Mouse (Mus musculus) kidney, embryonic 15.5 days (tissue): Measurements from ENCODE around the gene Dtx4. TPM values are rescaled to one million over a fixed set of nuclear protein-coding genes. Genes with fewer than 3 reads are reported as not detected.
"Not testable (repeated sequence)": the region's sequence is repeated elsewhere in the genome, so short reads cannot be mapped to it uniquely, and the experiment has no call there.

Source experiments
- ATAC-seq: fragments of 200-750 bp; cut with Nextera tagmentation; replicated peaks from 2 replicates; pipeline ENCODE4 v1.8.0; 2017; ENCODE audit warnings: moderate TSS enrichment; ENCODE audit not compliant: low FRiP score
- H3K27ac ChIP-seq: fragments of 300-500 bp; sonication (generic); 2 replicates; pipeline ENCODE4 v1.5.1; 2015; ENCODE audit warnings: mild to moderate bottlenecking, inconsistent platforms
- H3K27me3 ChIP-seq: fragments of 300-500 bp; sonication (generic); 2 replicates; pipeline ENCODE4 v1.6.1; 2015; ENCODE audit warnings: inconsistent platforms
- H3K36me3 ChIP-seq: fragments of 300-500 bp; sonication (generic); 2 replicates; pipeline ENCODE4 v1.6.1; 2015; ENCODE audit warnings: inconsistent platforms
- H3K4me1 ChIP-seq: fragments of 300-500 bp; sonication (generic); 2 replicates; pipeline ENCODE4 v1.6.1; 2015; ENCODE audit warnings: inconsistent platforms
- H3K4me2 ChIP-seq: fragments of 300-500 bp; sonication (generic); 2 replicates; pipeline ENCODE4 v1.6.1; 2015; ENCODE audit warnings: moderate library complexity, mild to moderate bottlenecking, inconsistent platforms
- H3K4me3 ChIP-seq: fragments of 300-500 bp; sonication (generic); replicated peaks from 2 replicates; pipeline ENCODE4 v1.5.1; 2015; ENCODE audit warnings: mild to moderate bottlenecking, inconsistent platforms
- H3K9ac ChIP-seq: fragments of 300-500 bp; sonication (generic); 2 replicates; pipeline ENCODE4 v1.6.1; 2015; ENCODE audit warnings: mild to moderate bottlenecking, inconsistent platforms
- H3K9me3 ChIP-seq: fragments of 300-500 bp; sonication (generic); replicated peaks from 2 replicates; pipeline ENCODE4 v1.6.1; 2016; ENCODE audit warnings: inconsistent platforms
- WGBS: fragments of 180-500 bp; shearing (Covaris S2); methylation state at CpG from one replicate; pipeline ENCODE4 v1.1.7; 2015; ENCODE audit warnings: mixed read lengths; 5-methylcytosine and 5-hydroxymethylcytosine counted together
- polyA plus RNA-seq: library from polyadenylated mRNA; unstranded; fragments of >200 nt; fragmentation: Nextera tagmentation; extraction: Ambion mirVana; gene quantifications from 2 replicates; pipeline ENCODE4 v1.2.1, GENCODE M21; 2015

Gene Dtx4
- 6.2 and 6.7 TPM in 2 replicates for polyA plus RNA-seq

DNA sequence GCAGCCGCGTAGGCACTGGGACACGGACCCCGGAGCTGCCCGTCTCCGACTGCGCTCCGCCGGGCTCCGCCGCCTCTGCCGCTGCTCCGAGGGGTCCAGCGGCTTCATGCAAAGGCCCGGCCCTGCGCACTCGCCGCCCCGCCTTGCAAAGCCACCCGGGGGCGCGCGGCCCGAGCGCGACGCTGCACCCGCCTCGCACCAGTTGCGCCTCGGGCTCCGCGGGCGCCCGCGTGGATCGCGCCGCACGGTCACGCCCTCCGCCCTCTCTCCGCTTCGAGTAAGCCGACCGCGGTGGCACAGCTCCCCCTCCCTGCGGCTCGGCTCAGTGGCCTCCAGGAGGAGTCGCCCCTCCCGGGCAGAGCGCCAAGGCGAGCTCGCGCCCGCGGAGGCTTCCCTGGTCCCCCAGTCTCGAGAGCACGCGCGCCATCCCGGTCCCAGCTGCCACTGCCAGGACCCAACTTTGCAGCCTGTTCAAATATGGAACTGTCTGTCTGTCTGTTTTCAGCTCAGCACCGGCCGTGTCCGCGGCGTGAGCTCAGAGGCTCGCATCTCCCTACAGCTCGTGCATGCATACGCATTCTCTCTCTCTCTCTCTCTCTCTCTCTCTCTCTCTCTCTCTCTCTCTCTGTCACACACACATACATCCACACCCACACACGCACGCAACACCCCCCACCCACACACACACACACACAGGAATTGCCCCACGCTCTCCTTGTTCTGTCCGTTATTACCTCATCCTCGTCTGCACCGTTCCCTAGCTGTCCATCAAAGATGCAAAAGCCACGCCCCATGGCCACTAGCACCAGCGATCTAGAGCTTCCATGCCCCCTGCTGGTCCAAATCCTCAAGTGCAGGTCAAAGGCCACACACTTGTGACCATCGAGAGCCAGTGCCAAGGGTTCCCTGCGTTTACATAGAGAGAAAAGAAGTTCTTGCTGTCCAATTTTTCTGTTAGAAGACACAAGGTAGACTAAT is at the start of gene Dtx4:
Gene Dtx4, minus strand, starts transcription at position 85 of the 978 bp plus-strand sequence.
- peak within 1 kb of the TSS; percentile 86 for H3K27ac ChIP-seq
- H3K9ac ChIP-seq = peak within 1 kb of the TSS; percentile 70
- 0 out of 2 replicates have a peak, but pooled peaks cover 6% of the 10 kb centered on the region for H3K27me3 ChIP-seq
- peak; percentile 95 for ATAC-seq
- H3K9me3 ChIP-seq = no peaks in the 10 kb centered on the region
- H3K4me1 ChIP-seq = peaks cover 13% of the 10 kb centered on the region
- H3K4me2 ChIP-seq = peak within 1 kb of the TSS; percentile 89
- H3K36me3 ChIP-seq = no peaks in the 10 kb centered on the region
- peak within 1 kb of the TSS; percentile 72 for H3K4me3 ChIP-seq
- under 1% methylated on average over 74 of the region's 80 CpGs for WGBS

DNA sequence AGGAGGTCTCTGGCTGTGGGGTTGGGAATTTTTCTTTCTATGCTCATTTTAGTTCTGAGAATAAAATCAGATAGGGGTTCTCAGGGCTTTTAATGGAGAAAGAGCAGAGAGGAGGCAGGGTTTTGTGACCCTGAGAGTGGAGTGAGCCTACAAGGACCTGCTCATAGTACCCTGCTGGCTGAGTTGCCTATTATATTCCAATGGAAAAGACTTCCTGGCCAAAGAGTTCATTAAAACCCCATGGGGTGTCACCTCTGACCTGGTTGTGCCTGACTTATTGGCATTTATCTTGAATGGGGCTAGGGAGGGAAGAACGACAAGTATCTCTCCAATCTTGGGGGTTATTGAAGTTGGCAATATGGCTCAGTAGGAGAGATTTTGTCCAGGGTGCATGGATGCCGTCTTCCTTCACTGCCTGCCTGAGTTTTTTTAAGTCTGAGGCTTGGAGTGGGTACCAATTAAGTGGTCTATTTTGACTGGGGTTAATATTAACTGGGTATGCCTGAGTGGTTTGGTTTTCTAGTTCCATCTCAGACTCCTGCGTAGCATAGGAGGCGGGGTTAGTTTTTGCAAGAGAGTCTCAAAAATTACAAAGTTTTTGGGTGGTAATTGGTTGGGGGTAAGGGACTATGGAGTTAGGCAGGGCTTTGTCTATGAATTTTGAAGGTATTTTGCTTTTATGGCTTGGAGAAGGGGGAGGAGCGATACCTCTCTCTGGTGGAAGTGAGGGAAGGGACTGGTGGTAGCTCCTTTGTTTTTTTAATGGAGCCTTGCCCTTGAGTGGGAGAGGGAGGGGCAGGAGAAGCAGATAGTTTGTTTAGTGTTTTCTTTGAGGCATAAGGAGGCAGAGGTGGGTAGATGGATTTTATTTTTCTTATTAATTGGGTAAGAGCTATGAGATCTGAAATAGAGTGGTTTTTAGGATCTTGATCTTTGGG is 49.0 kb upstream of the Dtx4 start:
- Histone ChIP-seq H3K9me3 (no peaks in the 10 kb centered on the region), H3K27ac (peak overlapping the region; percentile 75), H3K36me3 (no peaks in the 10 kb centered on the region), H3K27me3 (no peaks in the 10 kb centered on the region), H3K4me3 (0 out of 2 replicates have a peak overlapping the region, but pooled peaks have one; percentile 10), H3K4me2 (peak overlapping the region; percentile 37; the same call in 1 of the 2 replicates), H3K4me1 (peaks cover 7% of the 10 kb centered on the region), H3K9ac (no peak overlapping the region)
- WGBS = 47% methylated on average over 5 of the region's 5 CpGs
- ATAC-seq = peak; percentile 97

DNA sequence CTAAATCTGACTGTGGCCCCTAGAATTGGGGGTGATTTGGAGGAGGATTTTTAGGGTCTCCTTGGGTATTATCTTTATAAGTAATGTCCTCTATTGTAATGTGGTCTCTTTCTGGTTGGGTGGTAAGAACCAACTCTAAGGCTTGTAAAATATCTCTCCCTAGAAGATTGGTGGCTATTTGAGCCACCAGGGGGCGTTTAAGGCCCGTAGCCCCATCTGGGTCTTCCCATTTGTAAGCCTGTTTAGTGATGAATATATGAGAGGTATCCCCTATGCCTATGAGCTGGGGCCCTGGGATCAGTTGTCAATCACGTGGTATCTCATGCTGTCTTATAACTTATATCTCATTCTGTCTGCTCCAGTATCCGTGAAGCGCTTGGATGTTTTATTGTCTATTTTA is 47.9 kb upstream of the Dtx4 start:
- WGBS = 75% methylated on average over 5 of the region's 5 CpGs
- no peak for ATAC-seq
- H3K4me1 ChIP-seq = peaks cover 7% of the 10 kb centered on the region
- no peaks in the 10 kb centered on the region for H3K27me3 ChIP-seq
- H3K4me2 ChIP-seq = no peak overlapping the region
- H3K9me3 ChIP-seq = no peaks in the 10 kb centered on the region
- no peak overlapping the region for H3K4me3 ChIP-seq
- H3K36me3 ChIP-seq = no peaks in the 10 kb centered on the region
- peak overlapping the region; percentile 75; the same call in 1 of the 2 replicates for H3K27ac ChIP-seq
- H3K9ac ChIP-seq = no peak overlapping the region

DNA sequence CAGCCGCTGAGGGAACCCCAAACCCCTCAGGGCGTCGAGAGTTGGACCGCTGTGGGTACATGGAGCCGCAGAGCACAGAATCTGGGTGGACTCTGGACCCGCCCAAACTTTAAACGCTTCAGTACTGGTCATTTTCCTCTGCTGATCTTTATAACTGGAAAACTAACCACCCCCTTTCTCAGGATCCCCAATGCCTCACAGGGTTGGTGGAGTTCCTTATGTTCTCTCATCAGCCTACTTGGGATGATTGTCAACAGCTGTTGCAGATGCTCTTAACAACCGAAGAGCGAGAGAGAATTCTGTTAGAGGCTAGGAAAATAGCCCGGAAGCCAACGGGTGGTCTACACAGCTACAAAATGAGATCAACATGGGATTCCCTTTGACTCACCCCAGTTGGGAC is 44.2 kb upstream of the Dtx4 start, which contains the start of gene Fam111a:
Gene Fam111a, plus strand, starts transcription at position 301 of the 400 bp plus-strand sequence.
- not testable (repeated sequence) for H3K27ac ChIP-seq, H3K4me3 ChIP-seq, H3K36me3 ChIP-seq, ATAC-seq, H3K4me1 ChIP-seq, H3K9me3 ChIP-seq, H3K27me3 ChIP-seq, H3K4me2 ChIP-seq, H3K9ac ChIP-seq
- 95% methylated on average over 11 of the region's 11 CpGs for WGBS

DNA sequence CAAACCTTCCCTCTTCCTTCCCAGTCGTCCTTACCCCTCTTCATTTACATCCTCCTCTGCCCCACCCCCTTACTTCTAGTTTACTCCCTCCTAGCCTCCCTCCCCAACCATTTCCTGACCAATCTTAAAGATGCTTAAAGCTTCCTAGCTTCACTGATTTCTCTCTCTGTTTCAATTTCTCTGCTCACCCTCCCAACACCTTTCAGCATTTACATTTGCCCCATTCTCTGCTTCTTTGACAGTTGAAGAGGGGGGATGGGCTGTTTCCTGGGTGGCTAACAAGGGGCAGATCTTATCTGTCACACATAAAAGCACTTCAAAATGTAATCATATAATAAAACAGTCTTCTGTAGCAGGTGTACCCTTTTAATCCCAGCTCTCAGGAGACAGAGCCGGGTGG is 40.4 kb upstream of the Dtx4 start:
- no peaks in the 10 kb centered on the region for H3K36me3 ChIP-seq
- H3K4me1 ChIP-seq = no peaks in the 10 kb centered on the region
- H3K4me3 ChIP-seq = no peak overlapping the region
- H3K4me2 ChIP-seq = no peak overlapping the region
- H3K9me3 ChIP-seq = no peaks in the 10 kb centered on the region
- no peak overlapping the region for H3K27ac ChIP-seq
- H3K27me3 ChIP-seq = no peaks in the 10 kb centered on the region
- no peak overlapping the region for H3K9ac ChIP-seq
- WGBS = 11% methylated on average over 2 of the region's 2 CpGs
- no peak for ATAC-seq

DNA sequence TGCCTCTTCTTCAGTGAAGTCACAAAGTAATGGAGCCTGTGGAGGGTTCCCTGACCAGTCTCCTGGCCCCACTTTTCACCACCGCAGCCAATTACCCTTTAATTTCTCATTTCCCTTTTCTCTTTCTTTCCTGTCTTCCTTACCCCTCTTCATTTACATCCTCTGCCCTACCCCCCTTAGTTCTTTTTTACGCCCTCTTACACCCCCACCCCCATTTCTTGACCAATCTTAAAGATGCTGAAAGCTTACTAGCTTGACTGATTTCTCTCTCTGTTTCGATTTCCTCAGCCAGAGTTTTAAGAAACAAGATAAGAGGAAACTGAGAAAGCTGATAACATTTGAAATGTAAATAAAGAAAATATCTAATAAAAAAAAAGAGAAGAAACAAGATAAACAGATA is 39.5 kb upstream of the Dtx4 start:
- no peaks in the 10 kb centered on the region for H3K36me3 ChIP-seq
- H3K9ac ChIP-seq = no peak overlapping the region
- H3K27me3 ChIP-seq = no peaks in the 10 kb centered on the region
- H3K4me1 ChIP-seq = no peaks in the 10 kb centered on the region
- ATAC-seq = no peak
- H3K9me3 ChIP-seq = no peaks in the 10 kb centered on the region
- H3K27ac ChIP-seq = no peak overlapping the region
- H3K4me2 ChIP-seq = no peak overlapping the region
- H3K4me3 ChIP-seq = no peak overlapping the region
- WGBS = 47% methylated on average over 3 of the region's 3 CpGs

DNA sequence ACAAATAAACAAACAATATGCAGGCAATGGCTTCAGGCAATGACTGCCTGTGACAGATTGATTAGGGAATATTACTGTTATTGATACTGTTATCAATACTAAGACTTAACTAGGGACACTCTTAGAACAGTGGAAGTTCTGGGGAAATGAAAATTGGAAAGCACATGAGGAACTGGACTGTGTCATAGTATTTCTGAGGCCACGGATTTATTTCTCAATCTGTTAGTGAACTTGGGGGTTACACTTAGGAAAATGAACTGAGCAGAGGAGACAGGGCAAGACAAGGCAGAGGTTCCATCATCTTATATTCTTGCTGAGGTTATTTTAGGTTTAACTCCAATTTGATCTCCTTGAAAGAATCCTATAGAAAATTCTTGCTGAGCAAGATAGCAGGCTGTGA is 38.7 kb upstream of the Dtx4 start:
- no peaks in the 10 kb centered on the region for H3K27me3 ChIP-seq

DNA sequence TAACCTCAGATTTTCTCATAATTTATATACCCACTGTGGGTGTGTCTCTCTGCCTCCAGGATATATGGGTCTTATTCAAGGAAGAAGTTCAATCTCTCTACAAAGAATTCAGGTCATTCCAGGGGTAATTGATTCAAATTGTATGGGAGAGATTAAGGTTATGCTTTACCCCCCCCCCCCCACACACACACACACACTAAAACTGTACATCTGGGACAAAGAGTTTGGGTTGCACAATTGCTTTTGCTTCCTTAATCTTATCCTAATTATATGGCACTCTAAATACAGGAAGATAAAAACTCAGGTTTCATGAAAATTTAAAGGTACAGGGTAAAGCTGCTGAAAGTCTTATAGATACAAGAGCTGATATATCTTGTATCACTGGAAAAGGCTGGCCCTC is 35.9 kb upstream of the Dtx4 start:
- Histone ChIP-seq H3K27me3 (no peaks in the 10 kb centered on the region), H3K9me3 (no peaks in the 10 kb centered on the region), H3K4me2 (no peak overlapping the region), H3K36me3 (no peaks in the 10 kb centered on the region), H3K4me1 (no peaks in the 10 kb centered on the region), H3K27ac (no peak overlapping the region), H3K4me3 (no peak overlapping the region), H3K9ac (no peak overlapping the region)
- no peak for ATAC-seq

More for the DNA sequence above, 38.7 kb upstream of the Dtx4 start:
- Histone ChIP-seq H3K4me2 (no peak overlapping the region), H3K4me1 (no peaks in the 10 kb centered on the region), H3K9me3 (no peaks in the 10 kb centered on the region), H3K36me3 (no peaks in the 10 kb centered on the region), H3K4me3 (no peak overlapping the region), H3K9ac (no peak overlapping the region), H3K27ac (no peak overlapping the region)
- WGBS = 76% methylated on average over 1 of the region's 1 CpGs
- ATAC-seq = no peak

DNA sequence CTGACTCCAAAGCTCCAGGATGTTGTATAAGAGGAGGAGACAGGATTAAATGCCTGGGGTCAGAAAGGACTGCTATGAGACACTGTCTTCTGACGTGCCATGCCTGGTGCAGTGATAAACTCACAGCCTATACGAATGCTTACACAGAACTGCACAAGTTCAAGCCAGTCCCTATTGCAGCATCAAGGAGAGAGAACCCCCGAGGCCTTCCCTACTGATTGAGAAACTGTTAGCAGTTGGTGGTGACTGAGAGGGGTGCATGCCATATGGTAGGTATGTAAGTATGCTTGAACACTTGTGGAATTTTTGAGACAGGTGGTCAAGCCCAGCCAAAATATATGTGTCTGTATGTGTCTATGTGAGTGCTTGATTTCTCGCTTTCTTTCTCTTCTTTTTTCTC is 22.1 kb upstream of the Dtx4 start:
- Histone ChIP-seq H3K4me3 (no peak overlapping the region), H3K36me3 (no peaks in the 10 kb centered on the region), H3K27ac (no peak overlapping the region), H3K27me3 (no peaks in the 10 kb centered on the region), H3K4me1 (no peaks in the 10 kb centered on the region), H3K4me2 (no peak overlapping the region), H3K9me3 (no peaks in the 10 kb centered on the region), H3K9ac (no peak overlapping the region)
- WGBS = 57% methylated on average over 4 of the region's 4 CpGs
- no peak for ATAC-seq

DNA sequence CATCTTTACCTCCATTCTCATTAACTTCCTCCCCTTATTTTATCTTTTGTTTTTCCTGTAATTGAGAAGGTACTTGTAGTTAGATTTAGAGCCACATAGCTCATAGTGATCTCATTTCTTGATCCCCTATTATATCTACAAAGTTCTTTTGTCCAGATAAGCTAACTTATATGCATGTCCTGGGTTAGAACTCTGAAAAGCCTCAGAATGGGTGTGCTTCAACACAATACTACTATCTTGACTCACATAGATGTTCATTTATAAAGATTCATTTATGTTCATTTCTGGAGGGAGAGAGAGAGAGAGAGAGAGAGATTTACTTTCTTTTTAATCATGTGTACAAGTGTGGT is 17.3 kb upstream of the Dtx4 start:
- peak overlapping the region; percentile 51 for H3K4me3 ChIP-seq
- no peaks in the 10 kb centered on the region for H3K27me3 ChIP-seq
- H3K9ac ChIP-seq = peak overlapping the region; percentile 62; the same call in 1 of the 2 replicates
- H3K36me3 ChIP-seq = no peaks in the 10 kb centered on the region
- no peak for ATAC-seq
- no peaks in the 10 kb centered on the region for H3K4me1 ChIP-seq
- no peak overlapping the region for H3K27ac ChIP-seq
- peak overlapping the region; percentile 78 for H3K4me2 ChIP-seq
- H3K9me3 ChIP-seq = no peaks in the 10 kb centered on the region

DNA sequence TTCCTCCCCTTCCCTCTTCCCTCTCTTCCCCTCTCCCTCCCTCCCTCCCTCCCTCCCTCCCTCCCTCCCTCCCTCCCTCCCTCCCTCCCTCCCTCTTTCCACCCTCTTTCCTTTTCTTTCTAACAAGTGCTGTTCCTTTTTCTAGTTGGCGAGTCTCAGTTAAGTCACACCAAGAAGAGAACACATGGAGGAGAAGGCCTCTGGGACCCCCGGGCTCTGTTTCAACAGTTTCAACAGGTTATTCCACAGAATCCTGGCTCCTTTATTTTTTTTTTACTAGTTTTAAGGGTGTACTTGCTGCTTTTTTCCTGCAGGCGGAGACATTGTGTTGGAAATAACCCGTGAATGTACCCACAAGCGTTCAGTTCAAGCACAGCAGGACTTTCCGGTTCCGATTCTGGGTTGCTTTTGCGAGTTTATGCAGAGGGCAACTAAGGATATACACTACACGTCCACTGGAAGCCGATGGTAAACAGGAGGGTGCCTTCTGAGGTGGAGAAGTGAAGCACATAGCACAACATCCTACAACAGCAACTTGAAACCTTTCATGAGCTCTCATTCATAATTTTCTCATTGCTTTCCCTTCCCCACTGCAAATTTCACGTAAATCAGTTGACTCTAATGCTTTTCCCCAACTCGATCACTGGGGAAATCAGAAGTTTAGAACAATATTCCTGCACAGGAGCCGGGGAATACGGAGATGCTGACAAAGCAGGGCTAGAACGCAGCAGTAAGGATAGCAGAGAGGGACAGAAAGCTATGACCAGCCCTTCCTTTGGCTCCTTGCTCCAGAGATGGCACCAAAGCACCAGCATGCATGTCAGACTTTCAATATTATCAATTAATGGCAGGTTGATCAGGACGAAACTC is 16.7 kb upstream of the Dtx4 start:
- WGBS = 2% methylated on average over 15 of the region's 16 CpGs
- H3K9ac ChIP-seq = peak overlapping the region; percentile 62
- H3K27me3 ChIP-seq = 0 out of 2 replicates have a peak, but pooled peaks cover 2% of the 10 kb centered on the region
- no peaks in the 10 kb centered on the region for H3K9me3 ChIP-seq
- no peaks in the 10 kb centered on the region for H3K36me3 ChIP-seq
- H3K4me2 ChIP-seq = peak overlapping the region; percentile 78
- H3K4me3 ChIP-seq = peak overlapping the region; percentile 51
- H3K27ac ChIP-seq = 0 out of 2 replicates have a peak overlapping the region, but pooled peaks have one; percentile 13
- ATAC-seq = peak; percentile 84
- no peaks in the 10 kb centered on the region for H3K4me1 ChIP-seq
